Mouse (Mus musculus) skeletal muscle tissue, adult 2 months (tissue): ENCODE measurements around the gene Kif22.
A peak's percentile ranks its signal among the peaks of the same experiment; 100 is the strongest.
"Not testable (repeated sequence)": the region's sequence is repeated elsewhere in the genome, so short reads cannot be mapped to it uniquely, and the experiment has no call there.

Experiments used
- DNase-seq: peaks from one replicate; pipeline ENCODE4 v3.0.0-alpha.2; 2012; ENCODE audit warnings: low read depth, low spot score

The Kif22 gene

DNA sequence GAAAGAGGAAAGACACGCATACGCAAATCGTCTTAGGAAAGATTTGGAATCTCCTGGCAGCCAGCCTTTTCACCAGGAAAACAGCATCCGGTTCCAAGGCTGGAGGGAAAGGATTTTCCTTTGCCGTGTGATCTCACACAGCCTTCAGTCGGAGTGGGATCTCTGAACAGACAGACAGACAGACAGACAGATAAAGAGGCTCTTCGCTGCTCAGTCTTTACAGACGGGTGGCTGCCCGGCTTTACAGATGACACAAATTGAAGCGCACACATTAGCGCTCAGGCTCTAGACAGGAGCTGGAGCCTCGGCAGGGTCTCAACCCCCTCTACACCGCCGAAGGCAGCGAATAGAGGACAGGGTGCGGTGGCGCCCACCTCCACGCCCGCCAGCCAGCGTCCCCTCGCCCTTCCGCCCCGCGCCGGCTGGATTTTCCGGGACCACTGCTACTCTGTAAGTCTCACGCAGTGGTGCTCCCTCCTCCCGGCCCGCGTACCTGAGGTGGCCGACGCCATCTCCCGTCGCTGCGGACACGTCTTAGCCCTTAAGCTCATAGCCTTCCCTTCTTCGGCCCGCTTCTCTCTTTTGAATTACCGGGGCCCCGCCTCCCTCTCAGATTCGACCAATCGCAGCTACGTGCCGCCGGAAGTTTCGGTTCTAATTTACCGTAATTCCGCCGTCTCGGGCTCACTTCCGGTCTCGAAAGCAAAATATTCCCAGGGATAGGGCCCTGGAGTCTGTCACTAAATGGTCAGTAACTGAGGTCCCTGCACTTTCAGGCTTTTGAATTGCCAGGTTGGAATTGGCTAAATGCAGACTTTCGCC lies at the start of gene Kif22:
Gene Kif22 (minus strand): TSS at position 621 of the 822 bp plus-strand sequence.
- peak; percentile 78 for DNase-seq

DNA sequence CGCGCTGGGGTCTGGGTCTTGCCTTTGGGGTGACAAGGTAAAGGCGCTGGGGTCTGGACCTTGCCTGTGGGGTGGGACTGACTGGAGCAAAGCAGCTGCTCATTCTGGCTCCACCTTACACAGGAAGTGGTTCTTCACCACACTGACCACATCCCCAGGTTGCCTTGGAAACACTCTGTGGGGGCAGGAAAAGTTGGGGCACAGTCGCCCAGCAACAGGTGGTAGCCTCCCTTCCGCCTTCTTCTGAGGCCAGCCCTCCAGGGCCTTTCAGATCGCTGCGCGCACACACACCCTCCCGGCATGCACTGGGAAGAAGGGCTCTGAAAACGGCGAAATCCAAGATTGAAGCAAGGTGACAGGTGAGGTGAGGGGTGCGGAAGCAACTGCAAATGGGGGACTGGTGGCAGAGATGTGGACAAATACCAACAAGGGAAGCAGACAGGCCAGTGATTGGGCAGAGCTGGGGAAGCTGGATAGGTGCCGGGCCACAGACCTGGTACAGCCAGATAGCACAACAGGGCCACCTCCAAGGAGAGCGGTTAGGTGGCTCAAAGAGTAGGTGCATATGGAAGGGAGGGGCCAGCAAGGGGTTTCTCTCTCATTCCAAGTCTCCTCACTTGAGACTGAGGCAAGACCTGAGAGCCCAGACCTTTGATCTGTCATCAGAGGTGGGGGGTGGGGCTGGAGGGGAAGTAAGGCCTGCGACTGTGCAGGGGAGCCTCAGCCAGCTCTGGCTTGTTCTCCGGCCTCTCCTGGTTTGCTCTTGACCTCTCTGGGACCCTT lies 49.0 kb upstream of the Kif22 start, which contains the start of gene AI467606:
Gene AI467606 (plus strand): TSS at position 246 of the 783 bp plus-strand sequence.
- peak; percentile 80 for DNase-seq

DNA sequence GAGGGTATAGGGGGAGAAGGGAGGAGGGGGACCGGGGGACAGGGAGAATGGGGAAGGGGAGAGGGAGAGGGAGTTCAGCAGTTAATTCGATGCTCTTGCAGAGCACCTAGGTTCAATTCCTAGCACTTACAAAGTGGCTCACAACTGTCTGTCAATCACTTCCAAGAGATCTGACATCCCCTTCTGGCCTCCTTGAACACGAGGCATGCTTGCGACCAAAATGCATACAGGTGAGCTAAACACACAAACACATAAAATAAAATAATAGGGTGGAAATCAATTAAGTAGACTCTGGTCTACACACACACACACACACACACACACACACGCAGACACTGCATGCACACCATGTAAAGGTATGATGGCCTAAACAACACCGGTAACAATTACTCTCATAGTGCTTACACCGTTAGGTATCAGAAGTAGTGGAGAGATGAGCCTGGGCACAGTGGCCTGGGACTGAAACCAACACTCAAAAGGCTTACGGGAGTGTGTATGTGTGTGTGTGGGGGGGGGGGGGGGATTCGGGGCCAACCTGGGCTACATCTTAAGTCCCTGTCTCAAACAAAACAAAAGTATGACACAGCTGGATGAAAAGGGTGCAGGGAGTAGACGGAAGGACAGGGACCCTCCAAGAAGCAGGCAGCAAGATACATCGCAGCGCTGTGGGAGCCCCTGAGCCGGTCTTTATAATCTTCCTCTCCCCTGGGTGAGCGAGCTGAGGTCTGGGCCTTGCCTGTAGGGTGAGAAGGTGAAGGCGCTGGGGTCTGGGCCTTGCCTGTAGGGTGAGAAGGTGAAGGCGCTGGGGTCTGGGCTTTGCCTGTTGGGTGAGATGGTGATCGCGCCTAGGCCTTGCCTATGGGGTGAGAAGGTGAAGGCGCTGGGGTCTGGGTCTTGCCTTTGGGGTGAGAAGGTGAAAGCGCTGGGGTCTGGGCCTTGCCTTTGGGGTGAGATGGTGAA lies 48.2 kb upstream of the Kif22 start:
- no peak for DNase-seq

DNA sequence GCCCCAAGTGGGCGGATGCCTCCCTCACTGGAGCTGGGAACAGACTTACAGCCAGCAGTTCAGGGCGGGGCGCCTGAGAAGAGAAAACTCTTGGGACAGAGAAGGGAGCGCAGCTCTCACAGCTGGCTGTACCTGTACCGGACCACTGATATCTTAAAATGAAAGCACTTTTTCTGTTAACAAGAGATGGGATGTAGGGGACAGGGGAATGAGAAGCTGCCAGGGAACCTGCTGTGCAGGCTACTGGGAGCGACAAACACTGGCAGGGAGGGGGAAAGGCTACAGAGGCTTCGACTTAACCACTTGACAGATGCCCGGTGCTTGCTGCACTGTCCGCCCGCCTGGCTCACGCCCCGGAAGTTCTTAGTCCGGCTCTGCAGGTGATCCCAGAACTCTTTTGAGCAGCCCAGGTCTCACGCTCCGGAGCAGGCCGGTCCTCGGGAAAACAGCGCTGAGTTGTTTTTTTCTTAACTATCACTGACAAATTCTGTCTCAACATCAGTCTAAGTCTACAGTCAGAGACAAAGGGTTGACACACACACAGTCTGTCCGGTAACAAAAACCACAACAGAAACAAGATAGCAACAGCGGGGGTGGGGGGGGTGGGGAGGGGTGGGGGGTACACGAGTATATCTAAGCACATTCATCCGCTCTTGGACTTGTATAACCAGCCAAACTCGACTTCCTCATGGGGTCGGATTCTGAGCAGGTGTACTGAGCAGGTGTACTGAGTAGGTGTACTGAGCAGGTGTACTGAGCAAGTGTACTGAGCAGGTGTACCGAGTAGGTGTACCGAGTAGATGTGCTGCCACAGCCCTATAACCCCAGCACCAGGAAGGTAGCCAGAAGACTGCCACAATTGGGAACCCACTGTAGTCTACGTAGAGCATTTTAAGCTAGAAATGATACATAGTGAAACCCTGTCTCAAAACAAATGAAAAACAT lies 46.9 kb upstream of the Kif22 start:
- DNase-seq, result no peak

DNA sequence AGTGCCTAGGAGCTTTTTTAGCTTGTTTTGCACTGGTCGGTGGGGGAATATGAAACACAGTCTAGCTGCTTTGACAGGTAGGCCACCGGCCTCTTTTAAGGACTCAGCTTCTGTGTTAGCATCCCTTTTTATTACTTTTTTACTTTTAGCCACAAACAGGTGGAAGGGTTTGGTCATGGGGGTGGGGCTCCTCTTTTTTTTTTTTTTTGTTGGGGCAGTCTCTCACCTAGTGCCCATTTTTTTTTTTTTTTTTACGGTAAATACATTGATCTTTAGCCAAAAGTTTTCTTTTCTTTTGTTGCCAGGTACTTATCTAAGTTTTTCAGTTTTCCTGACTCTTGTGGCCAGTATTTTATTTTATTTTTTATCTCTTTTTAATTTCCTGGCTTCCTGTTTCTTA lies 45.8 kb upstream of the Kif22 start:
- no peak for DNase-seq

DNA sequence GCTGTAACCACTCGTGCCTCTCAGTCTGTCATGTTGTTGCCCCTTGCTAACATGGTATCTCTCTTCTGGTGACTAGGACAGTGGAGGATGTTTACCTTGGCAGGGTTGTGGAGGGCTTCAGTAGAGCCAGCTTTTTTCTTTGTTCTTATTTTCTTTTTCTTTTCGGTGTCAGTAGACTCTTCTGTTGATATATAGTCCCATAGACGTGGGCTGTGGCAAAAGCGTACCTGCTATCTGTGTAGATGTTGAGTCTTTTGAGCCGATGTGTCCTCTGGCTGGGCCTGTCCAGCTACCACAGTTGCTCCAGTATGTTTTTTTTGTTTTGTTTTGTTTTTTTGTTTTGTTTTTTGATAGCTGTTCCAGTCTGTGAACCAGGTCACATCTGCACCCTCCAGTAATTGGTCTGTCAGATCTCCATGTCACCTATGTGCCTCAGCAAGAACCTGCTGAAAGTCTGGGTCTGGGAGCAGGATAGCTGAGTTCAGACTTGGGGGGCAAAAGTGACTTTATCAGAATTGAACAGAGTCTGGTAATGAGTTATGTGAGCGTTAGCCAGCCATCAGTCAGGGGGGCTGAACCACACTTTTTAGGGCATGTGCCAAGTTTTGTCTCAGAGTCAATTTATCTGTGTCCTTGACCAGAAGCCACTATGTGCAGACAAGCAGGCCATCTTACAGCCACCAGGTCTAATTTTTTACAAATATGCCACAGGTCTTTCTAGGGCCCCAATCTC lies 45.2 kb upstream of the Kif22 start, which contains the start of gene Zg16:
Gene Zg16 (minus strand): TSS at position 51 of the 733 bp plus-strand sequence.
- not testable (repeated sequence) for DNase-seq

DNA sequence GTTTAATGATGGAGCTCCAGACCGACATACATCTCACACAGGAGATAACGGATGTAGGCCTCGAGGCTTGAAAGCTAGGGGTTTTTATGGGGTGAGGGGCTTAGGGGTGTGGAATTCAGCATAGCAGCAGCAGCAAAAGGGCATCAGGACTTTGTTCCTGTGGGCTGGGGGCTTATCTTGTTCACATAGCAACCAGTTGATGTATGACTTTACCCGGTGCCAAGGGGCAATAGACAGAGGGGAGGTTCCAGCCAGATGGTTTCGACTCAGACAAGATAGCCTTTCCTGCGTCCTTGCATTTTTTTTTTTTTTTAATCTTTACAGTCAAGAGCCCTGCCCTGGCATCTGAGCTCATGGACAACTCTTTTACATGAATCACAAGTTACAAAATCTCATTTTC lies 43.5 kb upstream of the Kif22 start:
- DNase-seq, result not testable (repeated sequence)

DNA sequence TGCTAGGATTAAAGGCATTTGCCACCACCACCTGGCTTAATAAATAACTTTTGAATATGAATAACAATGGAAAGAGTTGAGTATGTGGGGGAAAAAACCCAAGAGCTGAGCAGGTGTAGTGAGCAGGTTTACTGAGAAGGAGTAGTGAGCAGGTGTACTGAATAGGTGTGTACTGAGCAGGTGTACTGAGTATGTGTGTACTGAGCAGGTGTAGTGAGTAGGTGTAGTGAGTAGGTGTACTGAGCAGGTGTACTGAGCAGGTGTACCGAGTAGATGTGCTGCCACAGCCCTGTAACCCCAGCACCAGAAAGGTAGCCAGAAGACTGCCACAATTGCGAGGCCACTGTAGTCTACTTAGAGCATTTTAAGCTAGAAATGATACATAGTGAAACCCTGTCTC lies 42.5 kb upstream of the Kif22 start:
- no peak for DNase-seq

DNA sequence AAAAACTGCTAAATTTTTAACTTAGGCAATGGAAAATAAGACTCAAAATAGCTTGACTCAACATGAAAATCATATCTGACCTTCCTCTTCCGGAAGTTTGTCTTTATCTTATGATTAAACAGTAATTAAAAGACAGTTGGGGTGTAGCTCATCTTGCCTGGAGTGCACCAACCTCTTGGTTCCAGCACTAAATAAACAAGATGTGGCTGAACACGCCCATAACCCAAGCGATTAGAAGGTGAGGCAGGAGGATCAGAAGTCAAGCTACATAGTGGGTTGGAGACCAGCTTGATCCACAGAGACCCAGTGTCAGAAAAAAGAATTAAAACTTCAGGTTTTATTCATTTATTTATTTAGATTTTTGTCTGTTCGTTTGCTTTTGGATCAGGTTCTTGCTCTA lies 41.4 kb upstream of the Kif22 start:
- DNase-seq, result no peak

DNA sequence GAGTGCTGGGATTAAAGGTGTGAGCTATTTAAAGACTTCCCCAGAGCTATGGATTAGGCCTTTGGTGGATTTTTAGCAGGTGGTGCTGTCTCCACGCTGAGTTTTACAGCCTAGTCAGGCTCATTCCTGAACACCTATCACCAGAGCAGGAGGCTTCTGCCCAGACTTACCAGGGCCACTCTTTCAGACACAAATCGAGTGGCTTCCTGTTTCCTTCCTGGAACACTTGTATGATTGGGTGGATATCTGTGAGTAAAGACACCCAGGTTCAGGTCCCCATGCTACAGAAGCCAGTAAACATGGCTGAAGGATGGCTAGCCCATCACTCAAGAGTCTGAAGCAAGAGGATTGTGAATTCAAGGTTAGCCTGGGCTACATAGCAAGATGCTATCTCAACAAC lies 40.7 kb upstream of the Kif22 start:
- no peak for DNase-seq

DNA sequence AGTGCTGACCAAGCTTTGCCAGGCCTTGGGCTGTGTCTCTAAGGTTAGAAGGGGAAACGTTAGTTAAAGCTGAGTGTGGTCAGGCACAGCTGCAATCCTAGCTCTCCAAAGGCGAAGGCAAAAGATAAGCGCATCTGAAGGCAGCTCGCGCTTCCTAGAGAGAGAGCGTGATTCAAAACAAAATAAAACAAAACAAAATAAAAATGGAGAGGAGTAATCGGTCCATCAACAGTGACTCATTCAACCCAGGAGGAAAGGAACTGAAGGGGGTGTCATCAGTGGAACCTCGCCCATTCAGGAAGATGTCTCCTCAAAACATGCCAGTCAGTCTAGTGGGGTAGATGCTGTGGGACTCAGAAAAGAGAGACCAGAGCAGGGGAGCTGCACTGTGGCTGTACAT lies 40.0 kb upstream of the Kif22 start:
- DNase-seq, result no peak

DNA sequence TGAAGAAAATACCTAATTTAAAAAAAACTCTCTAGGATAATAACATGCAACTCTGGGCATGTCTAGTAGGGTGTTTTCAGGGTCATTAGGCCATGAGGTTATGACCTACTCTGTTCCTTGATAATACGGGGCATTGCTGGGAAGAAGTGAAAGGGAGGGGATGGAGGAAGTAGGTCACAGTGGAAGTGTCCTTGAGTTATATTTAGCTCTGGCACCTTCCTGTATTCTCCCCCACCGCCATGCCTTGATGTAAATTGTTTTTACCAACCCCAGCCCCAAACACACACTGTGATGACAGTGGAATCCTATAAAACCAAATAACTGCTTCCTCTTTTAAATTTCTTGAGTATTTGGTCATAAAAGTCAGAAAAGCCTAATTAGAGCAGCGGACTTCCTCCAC lies 37.8 kb upstream of the Kif22 start:
- DNase-seq, result no peak

DNA sequence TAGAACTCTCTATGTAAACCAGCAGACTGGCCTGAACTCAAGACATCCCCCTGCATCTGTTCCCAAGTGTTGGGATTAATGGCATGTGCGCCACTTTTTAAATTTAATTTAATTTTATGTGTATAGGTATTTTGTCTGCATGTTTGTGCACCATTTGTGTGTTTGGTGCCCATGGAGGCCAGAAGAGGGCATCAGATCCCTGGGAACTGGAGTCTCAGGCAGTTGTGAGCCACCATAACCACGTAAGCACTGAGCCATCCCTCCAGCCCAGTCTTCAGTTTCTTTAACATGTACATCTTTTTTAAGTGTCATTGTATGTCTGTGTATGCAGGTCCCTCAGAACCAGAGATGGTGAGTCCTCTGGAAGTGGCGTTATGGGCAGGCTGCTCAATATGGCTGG lies 35.4 kb upstream of the Kif22 start:
- no peak for DNase-seq

DNA sequence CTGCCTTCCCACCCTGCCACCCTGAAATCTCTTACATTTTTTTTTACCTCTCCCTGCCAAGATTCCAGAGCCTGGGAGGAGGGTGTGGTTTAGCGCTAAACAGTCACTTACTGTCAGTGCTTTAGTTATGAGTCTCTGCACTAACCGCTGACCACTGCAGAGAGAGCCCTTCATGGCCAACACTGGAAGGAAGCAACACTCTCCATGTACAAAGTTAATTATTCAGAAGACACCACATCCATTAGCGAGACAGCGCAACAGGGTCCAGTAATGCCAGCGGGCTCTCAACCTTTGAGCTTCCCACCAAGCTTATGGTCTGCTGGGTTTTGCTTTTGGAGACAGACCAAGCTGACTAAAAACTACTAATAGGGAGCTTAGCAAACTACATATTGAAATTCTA lies 33.9 kb upstream of the Kif22 start:
- DNase-seq, result no peak

DNA sequence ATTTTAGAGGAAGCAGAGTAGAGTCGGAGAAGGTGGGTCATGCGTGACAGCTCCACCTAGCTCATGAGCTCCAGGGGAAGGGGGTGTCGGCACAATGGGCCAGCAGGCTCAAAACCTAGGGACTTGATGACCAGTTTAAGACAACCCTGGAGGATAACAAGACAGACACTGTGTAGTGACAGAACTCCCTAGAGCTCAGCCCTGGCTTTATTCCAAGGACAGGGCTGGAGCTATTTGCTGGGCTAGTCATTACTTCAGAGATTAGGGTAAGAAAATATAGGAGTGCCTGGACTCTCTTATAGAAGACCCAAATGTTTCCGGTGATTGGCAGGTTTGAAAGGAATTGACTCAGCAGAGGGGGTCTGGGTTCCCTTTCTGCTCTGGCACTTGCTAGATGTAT lies 30.9 kb upstream of the Kif22 start:
- DNase-seq, result no peak

DNA sequence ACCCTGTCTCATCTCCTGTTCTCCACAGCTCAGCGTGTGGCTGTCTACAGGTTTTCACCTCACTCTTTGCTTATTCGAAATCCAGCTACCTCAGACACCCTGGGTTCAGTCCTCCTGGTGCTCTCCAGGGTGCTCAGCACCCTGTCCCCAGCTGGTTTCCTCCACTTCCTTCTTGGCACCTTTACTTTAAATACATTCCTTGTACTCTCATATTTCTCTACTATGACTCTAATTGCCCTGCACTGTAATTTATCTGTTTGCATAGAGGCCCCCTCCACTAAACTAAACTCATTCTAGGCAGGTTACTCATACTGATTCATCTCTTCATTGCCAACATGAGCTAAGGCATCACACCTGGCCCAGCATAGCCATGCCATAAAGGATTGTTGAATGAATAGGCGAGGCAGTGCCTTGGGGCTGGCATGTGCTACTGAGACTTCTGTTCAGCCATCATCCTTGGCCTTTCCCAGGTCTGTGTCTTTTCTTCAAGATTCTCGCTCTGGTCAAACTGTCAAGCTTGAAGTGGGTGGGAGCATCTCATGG lies 28.7 kb upstream of the Kif22 start:
- DNase-seq, result no peak

DNA sequence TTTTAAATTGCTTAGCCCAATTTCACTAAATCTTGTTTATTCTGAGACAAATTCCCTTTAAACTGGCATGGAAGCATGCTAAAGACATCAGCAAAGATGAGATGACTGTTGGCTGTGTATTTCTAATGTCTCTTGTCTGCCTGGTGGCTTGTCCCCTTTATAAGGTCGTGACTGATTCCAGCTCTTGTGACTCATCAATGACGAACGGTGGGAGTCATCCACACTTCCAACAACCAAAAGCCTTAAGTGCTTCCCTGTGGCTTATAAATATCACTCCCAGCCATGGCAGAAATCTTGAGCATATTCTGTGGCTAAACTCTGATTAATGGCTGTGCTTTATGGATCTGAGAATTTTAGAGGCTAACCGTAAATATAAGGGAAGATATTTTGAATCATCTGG lies 24.0 kb upstream of the Kif22 start:
- DNase-seq, result no peak

DNA sequence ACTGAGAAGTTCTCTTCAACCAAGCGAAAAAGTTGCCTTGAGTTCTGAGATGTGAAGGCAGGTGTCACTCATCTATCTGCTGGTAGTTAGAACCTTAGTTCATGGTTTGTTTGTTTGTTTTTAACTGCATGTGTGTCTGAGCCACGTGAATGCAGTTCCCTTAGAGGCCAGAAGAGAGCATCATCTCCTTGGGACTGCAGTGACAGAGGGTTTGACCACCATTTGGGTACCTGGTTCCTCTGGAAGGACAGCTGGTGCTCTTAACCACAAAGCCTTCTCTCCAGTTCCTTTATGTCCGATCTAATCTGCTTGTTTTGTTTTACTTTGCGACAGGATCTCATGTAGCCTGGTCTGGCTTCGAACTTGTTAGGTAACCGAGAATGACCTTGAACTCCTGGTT lies 23.3 kb upstream of the Kif22 start:
- no peak for DNase-seq

DNA sequence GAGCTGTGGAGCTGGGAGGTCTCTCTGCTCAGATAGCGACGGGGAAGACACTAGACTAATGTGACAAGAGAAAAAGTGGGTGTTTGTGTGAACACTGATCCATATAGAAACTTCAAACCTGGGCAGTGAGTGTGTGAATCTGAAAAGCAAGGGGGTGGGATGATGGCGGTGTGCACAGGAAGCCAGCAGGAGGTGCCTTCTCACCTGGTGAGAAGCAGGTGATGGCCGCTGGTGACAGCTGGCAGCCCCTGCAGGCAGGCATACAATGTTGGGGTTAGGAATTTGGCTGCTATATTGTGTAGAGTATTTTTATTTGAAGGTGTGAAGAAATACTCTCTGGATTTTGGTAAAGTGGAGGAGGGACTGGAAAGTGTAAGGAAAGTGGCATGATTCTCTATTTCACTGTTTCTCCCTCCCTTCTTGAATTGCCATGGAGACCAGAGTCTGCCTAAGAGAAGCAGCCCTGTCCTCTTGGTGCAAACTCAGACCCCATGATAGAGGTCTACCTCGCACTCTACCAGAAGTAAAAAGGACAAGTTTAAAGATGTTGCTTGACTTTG lies 12.8 kb upstream of the Kif22 start:
- DNase-seq, result no peak
